Mouse (Mus musculus) bone marrow, adult 2 months (tissue): Measurements from ENCODE around the gene Nr2c1. TPM values are rescaled to one million over a fixed set of nuclear protein-coding genes. Genes with fewer than 3 reads are reported as not detected.
A peak's percentile ranks its signal among the peaks of the same experiment; 100 is the strongest.

Source experiments
- H3K27ac ChIP-seq: fragments of 200-500 bp; 2 replicates; pipeline ENCODE4 v1.5.1; 2012; ENCODE audit warnings: low read depth, mild to moderate bottlenecking, control low read depth, inconsistent platforms, low read length; ENCODE audit not compliant: control insufficient read depth, poor library complexity, insufficient read depth
- H3K4me1 ChIP-seq: fragments of 200-500 bp; 2 replicates; pipeline ENCODE4 v1.6.1; 2011; ENCODE audit warnings: low read length; ENCODE audit not compliant: control insufficient read depth, insufficient read depth
- H3K4me3 ChIP-seq: fragments of 200-500 bp; replicated peaks from 2 replicates; pipeline ENCODE3; 2011; ENCODE audit warnings: mild to moderate bottlenecking, low read depth, low read length, control low read depth; ENCODE audit not compliant: control insufficient read depth
- CTCF ChIP-seq: fragments of 200-500 bp; IDR thresholded peaks from 2 replicates; pipeline ENCODE4 v1.5.1; 2011; ENCODE audit warnings: low read length, control low read depth; ENCODE audit not compliant: control insufficient read depth, insufficient read depth
- POLR2A ChIP-seq: fragments of 200-500 bp; IDR thresholded peaks from 2 replicates; pipeline ENCODE4 v1.6.1; 2011; ENCODE audit warnings: low read depth, mild to moderate bottlenecking, control low read depth, low read length, borderline replicate concordance; ENCODE audit not compliant: control insufficient read depth
- WGBS: fragments of 180-500 bp; shearing (Covaris S2); methylation state at CpG from one replicate; pipeline ENCODE4 v1.1.7; 2018; 5-methylcytosine and 5-hydroxymethylcytosine counted together
- polyA plus RNA-seq: library from polyadenylated mRNA; stranded (reverse); fragments of >200 nt; gene quantifications from 2 replicates; pipeline ENCODE4 v1.2.4, GENCODE M21; 2011; ENCODE audit warnings: low replicate concordance; ENCODE audit not compliant: missing spikeins, insufficient read depth, insufficient read length

Nr2c1 gene
- polyA plus RNA-seq, 1 experiment = 4.2 TPM

DNA sequence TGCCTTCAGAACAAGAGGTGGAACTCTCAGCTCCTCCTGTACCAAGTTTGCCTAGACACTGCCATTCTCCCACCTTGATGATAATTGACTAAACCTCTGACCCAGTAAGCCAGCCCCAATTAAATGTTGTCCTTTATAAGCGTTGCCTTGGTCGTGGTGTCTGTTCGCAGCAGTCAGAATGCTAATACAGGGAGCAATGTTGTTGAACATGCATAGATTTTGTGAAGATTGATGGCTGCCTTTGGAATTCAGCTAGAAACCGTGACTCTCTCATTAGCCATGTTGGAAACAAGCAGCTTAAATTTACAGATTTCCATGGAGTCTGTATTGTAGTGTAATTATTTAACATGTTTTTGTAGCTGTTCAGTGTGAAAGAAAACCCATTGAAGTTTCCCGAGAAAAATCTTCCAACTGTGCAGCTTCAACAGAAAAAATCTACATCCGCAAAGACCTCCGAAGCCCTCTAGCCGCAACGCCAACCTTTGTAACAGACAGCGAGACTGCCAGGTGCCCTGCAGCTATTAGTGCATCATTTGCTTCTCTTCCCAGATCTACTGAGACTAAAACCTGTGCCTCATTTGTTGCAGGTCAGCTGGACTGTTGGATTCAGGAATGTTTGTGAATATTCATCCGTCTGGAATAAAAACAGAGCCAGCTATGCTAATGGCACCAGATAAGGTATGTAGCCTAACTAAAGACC, 19.4 kb downstream of the Nr2c1 start:
- no peaks in the 10 kb centered on the region for H3K4me1 ChIP-seq
- 89% methylated on average over 11 of the region's 11 CpGs for WGBS
- TF ChIP-seq CTCF (no peak), POLR2A (no peak)

GRCm38 (mm10) chr10:94171440-94172130, 23.8 kb downstream of the Nr2c1 start:
- TF ChIP-seq POLR2A = no peak
- no peak for TF ChIP-seq CTCF
- H3K4me1 ChIP-seq = no peaks in the 10 kb centered on the region
- 88% methylated on average over 12 of the region's 12 CpGs for WGBS
- no peak overlapping the region for H3K27ac ChIP-seq
- H3K4me3 ChIP-seq = no peak overlapping the region

More for the DNA sequence above, 19.4 kb downstream of the Nr2c1 start:
- H3K27ac ChIP-seq = no peak overlapping the region
- no peak overlapping the region for H3K4me3 ChIP-seq

- 88% methylated on average over 11 of the region's 11 CpGs for WGBS
- Histone ChIP-seq H3K4me3 (no peak overlapping the region), H3K4me1 (no peaks in the 10 kb centered on the region), H3K27ac (no peak overlapping the region)
- TF ChIP-seq POLR2A (no peak), CTCF (no peak)
Measured at GRCm38 (mm10) chr10:94172137-94172536, 24.3 kb downstream of the Nr2c1 start.

DNA sequence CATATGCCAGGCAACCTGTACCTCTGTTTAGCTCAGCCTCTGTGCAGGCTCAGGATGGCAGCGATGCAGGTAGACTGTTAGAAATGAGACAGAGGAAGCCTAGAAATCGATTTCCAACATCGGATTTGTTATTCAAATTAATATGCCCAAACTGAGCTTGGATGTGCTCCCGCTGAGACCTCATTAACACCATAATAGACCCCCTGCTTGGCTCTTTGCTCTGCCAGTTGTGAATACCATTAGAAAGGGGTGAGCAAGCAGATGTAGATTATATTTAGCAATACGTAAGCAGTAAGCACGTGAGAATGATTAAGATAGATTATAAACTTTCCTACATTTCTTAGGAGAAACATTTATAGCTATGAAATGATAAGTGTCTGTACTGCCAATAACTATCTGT, 24.9 kb downstream of the Nr2c1 start:
- Histone ChIP-seq H3K27ac (no peak overlapping the region), H3K4me3 (no peak overlapping the region), H3K4me1 (no peaks in the 10 kb centered on the region)
- WGBS = 89% methylated on average over 6 of the region's 6 CpGs
- no peak for TF ChIP-seq POLR2A
- no peak for TF ChIP-seq CTCF

DNA sequence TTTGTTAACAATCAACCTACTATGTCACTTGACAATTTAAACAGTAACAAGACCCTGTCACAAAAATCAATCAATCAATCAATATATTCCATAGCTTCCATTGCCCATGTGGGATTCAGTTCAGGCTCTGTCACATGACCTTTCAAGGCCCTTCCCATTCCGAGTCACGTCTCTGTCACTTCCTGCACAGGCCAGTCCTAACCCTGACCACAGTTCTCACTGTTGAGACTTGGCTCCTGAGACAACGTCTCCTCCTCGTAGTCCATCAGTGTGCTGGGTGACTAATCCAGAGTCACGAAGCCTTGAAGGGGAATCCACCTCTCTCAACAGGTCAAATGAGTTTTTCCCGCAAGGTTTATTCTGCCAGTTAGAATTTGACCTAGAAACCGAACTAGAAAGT, 26.8 kb downstream of the Nr2c1 start:
- TF ChIP-seq POLR2A (no peak), CTCF (no peak)
- 79% methylated on average over 7 of the region's 7 CpGs for WGBS
- Histone ChIP-seq H3K4me3 (no peak overlapping the region), H3K4me1 (no peaks in the 10 kb centered on the region), H3K27ac (no peak overlapping the region)

- WGBS = 62% methylated on average over 4 of the region's 4 CpGs
- Histone ChIP-seq H3K4me3 (no peak overlapping the region), H3K4me1 (no peaks in the 10 kb centered on the region), H3K27ac (no peak overlapping the region)
- TF ChIP-seq CTCF = no peak
- no peak for TF ChIP-seq POLR2A
Measured at GRCm38 (mm10) chr10:94183199-94183598, 35.4 kb downstream of the Nr2c1 start.

- Histone ChIP-seq H3K4me1 (peaks cover 1% of the 10 kb centered on the region), H3K4me3 (peak within 1 kb of the TSS; percentile 77), H3K27ac (peak within 1 kb of the TSS; percentile 63)
- TF ChIP-seq CTCF = peak; percentile 51
- TF ChIP-seq POLR2A = peak; percentile 68; the same call in 1 of the 2 replicates
- under 1% methylated on average over 46 of the region's 46 CpGs for WGBS
Measured at GRCm38 (mm10) chr10:94198482-94199405, 50.9 kb downstream of the Nr2c1 start, which contains the start of gene Ndufa12. Gene Ndufa12 (plus strand): TSS chr10:94198720.

DNA sequence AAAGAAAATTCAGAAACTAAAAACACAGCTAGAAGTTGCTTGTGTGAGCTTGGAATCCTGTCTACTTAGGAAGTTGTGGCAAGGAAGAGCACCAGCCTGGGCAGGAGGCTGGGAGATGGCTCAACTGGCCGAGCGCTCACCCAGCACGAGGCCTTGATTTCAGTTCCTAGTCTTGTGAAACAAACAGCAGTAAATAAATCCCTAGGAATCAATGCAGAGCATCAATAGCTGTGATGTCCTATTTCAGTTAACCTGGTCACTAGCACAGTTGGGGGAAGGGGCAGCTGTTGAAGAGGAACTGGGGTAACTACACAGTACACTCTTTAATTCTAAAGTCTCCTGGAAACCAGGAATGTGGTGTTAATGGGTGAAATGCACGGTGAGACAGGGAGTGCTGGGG, 57.1 kb downstream of the Nr2c1 start:
- no peak overlapping the region for H3K4me3 ChIP-seq
- 80% methylated on average over 4 of the region's 4 CpGs for WGBS
- no peak overlapping the region for H3K27ac ChIP-seq
- TF ChIP-seq CTCF (no peak), POLR2A (no peak)
- H3K4me1 ChIP-seq = no peaks in the 10 kb centered on the region
